Mouse (Mus musculus) heart, embryonic 13.5 days (tissue): ENCODE data around the gene Adh1. TPM values are rescaled to one million over a fixed set of nuclear protein-coding genes. Genes with fewer than 3 reads are reported as not detected.

Experiments
- ATAC-seq: fragments of 200-750 bp; cut with Nextera tagmentation; 2 replicates; pipeline ENCODE4 v1.8.0; 2017; ENCODE audit warnings: moderate TSS enrichment; ENCODE audit not compliant: insufficient number of reproducible peaks, low FRiP score, low TSS enrichment; ENCODE audit errors: extremely low read depth
- H3K27ac ChIP-seq: fragments of 300-500 bp; sonication (generic); replicated peaks from 2 replicates; pipeline ENCODE4 v1.5.1; 2015; ENCODE audit warnings: moderate library complexity, mild to moderate bottlenecking, inconsistent platforms
- H3K27me3 ChIP-seq: fragments of 300-500 bp; sonication (generic); replicated peaks from 2 replicates; pipeline ENCODE4 v1.6.1; 2015; ENCODE audit warnings: mild to moderate bottlenecking, inconsistent platforms
- H3K36me3 ChIP-seq: fragments of 300-500 bp; sonication (generic); 2 replicates; pipeline ENCODE4 v1.6.1; 2015; ENCODE audit warnings: mild to moderate bottlenecking, inconsistent platforms
- H3K4me1 ChIP-seq: fragments of 300-500 bp; sonication (generic); 2 replicates; pipeline ENCODE4 v1.6.1; 2015; ENCODE audit warnings: inconsistent platforms
- H3K4me2 ChIP-seq: fragments of 300-500 bp; sonication (generic); 2 replicates; pipeline ENCODE4 v1.6.1; 2015; ENCODE audit warnings: inconsistent platforms, mild to moderate bottlenecking, moderate library complexity
- H3K4me3 ChIP-seq: fragments of 300-500 bp; sonication (generic); 2 replicates; pipeline ENCODE4 v1.5.1; 2015; ENCODE audit warnings: moderate library complexity, mild to moderate bottlenecking, inconsistent platforms
- H3K9ac ChIP-seq: fragments of 300-500 bp; sonication (generic); 2 replicates; pipeline ENCODE4 v1.6.1; 2015; ENCODE audit warnings: inconsistent platforms, mild to moderate bottlenecking, moderate library complexity
- H3K9me3 ChIP-seq: fragments of 300-500 bp; sonication (generic); 2 replicates; pipeline ENCODE4 v1.6.1; 2016; ENCODE audit warnings: inconsistent platforms
- WGBS: fragments of 180-500 bp; shearing (Covaris S2); methylation state at CpG from one replicate; pipeline ENCODE4 v1.1.7; 2015; ENCODE audit warnings: mixed read lengths; 5-methylcytosine and 5-hydroxymethylcytosine counted together
- polyA plus RNA-seq: library from polyadenylated mRNA; unstranded; fragments of >200 nt; fragmentation: Nextera tagmentation; extraction: Ambion mirVana; gene quantifications from 2 replicates; pipeline ENCODE4 v1.2.1, GENCODE M21; 2015

Adh1 gene
- polyA plus RNA-seq, 1 experiment from 2014 or later = 13.5 TPM

DNA sequence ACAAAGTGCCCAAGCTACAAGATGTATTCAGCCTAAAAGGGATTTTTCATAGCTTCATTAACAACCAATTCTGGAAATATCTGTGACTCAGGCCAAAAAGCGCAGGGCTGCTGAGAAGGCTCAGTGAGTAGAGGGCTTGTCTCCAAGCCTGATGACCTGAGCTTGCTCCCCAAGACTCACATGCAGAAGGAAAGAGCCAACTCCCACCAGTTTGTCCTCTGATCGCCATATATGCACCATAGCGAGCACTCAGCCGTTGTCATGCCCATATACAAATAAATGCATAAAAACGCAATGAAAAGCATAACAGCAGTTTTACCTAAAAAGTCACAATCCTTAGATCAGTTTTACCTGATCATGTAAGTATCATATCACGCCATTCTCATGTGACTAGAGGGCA is 34.3 kb upstream of the Adh1 start:
- ATAC-seq = no peak
- H3K4me3 ChIP-seq = no peak overlapping the region

DNA sequence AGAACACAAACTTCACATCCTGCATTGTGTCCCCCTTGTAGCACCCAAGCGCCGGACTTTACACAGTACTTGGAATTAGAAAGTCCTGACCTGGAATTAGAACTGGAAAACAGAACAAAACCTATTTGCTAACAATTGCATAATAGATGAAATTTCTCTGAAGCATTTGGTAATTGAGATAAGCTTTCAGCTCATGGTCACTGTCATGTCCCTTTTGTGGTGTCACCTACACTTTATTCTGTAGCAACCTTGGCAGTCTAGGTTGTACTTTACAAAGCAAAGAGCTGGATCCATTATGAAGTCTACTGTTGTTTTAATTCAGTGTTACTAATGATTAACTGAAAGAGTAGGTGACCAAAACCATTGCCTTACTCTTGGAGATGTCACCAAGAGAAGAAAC is 33.7 kb upstream of the Adh1 start:
- 94% methylated on average over 2 of the region's 2 CpGs for WGBS
- Histone ChIP-seq H3K4me2 (no peak overlapping the region), H3K27me3 (no peaks in the 10 kb centered on the region), H3K27ac (no peak overlapping the region), H3K9ac (no peak overlapping the region), H3K9me3 (no peaks in the 10 kb centered on the region), H3K36me3 (no peaks in the 10 kb centered on the region), H3K4me1 (peaks cover 5% of the 10 kb centered on the region; the same call in 1 of the 2 replicates), H3K4me3 (no peak overlapping the region)
- ATAC-seq = no peak

More for the DNA sequence above, 34.3 kb upstream of the Adh1 start:
- no peak overlapping the region for H3K4me2 ChIP-seq
- no peaks in the 10 kb centered on the region for H3K9me3 ChIP-seq
- H3K27me3 ChIP-seq = no peaks in the 10 kb centered on the region
- 86% methylated on average over 6 of the region's 6 CpGs for WGBS
- no peak overlapping the region for H3K27ac ChIP-seq
- no peak overlapping the region for H3K9ac ChIP-seq
- H3K36me3 ChIP-seq = no peaks in the 10 kb centered on the region
- peaks cover 5% of the 10 kb centered on the region; the same call in 1 of the 2 replicates for H3K4me1 ChIP-seq

- Histone ChIP-seq H3K27ac (no peak overlapping the region), H3K27me3 (no peaks in the 10 kb centered on the region), H3K36me3 (no peaks in the 10 kb centered on the region), H3K4me1 (peaks cover 5% of the 10 kb centered on the region; the same call in 1 of the 2 replicates), H3K9ac (no peak overlapping the region), H3K4me2 (no peak overlapping the region), H3K4me3 (no peak overlapping the region), H3K9me3 (no peaks in the 10 kb centered on the region)
- ATAC-seq = no peak
- WGBS = 81% methylated on average over 8 of the region's 8 CpGs
These were observed 33.0 kb upstream of the Adh1 start for GRCm38 (mm10) chr3:138227782-138228181.

DNA sequence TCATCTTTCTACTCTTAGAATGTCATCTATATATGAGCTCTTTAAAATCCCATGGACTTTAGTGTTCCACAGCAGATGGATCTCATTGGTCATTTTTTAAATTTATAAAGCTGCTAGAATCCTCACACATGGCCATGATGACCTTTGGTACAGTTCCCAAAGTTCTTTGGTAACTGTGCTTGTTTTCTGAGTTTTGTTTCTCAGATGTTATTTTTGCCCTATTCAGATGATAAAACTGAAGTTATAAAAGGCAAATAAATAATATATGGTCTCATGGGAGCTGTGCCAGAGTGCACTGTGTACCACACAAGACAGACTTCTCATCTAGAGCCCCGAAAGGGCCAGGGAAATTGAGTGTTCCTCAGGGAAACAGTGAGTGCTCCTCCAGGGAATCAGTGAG is 31.3 kb upstream of the Adh1 start:
- no peak overlapping the region for H3K27ac ChIP-seq
- H3K4me1 ChIP-seq = peaks cover 5% of the 10 kb centered on the region; the same call in 1 of the 2 replicates
- WGBS = 77% methylated on average over 1 of the region's 1 CpGs
- no peak overlapping the region for H3K4me3 ChIP-seq
- no peak overlapping the region for H3K4me2 ChIP-seq
- H3K27me3 ChIP-seq = no peaks in the 10 kb centered on the region
- no peaks in the 10 kb centered on the region for H3K36me3 ChIP-seq
- no peak overlapping the region for H3K9ac ChIP-seq
- no peak for ATAC-seq
- no peaks in the 10 kb centered on the region for H3K9me3 ChIP-seq

GRCm38 (mm10) chr3:138230266-138230665 is 30.5 kb upstream of the Adh1 start:
- H3K9me3 ChIP-seq = no peaks in the 10 kb centered on the region
- no peak for ATAC-seq
- H3K4me2 ChIP-seq = no peak overlapping the region
- H3K27me3 ChIP-seq = no peaks in the 10 kb centered on the region
- H3K4me3 ChIP-seq = no peak overlapping the region
- no peak overlapping the region for H3K9ac ChIP-seq
- no peaks in the 10 kb centered on the region for H3K36me3 ChIP-seq
- H3K27ac ChIP-seq = no peak overlapping the region
- peaks cover 5% of the 10 kb centered on the region; the same call in 1 of the 2 replicates for H3K4me1 ChIP-seq
- 78% methylated on average over 3 of the region's 3 CpGs for WGBS

GRCm38 (mm10) chr3:138231531-138231930 is 29.3 kb upstream of the Adh1 start:
- WGBS = 78% methylated on average over 2 of the region's 2 CpGs
- Histone ChIP-seq H3K9me3 (no peaks in the 10 kb centered on the region), H3K4me1 (no peaks in the 10 kb centered on the region), H3K36me3 (no peaks in the 10 kb centered on the region), H3K4me3 (no peak overlapping the region), H3K27me3 (no peaks in the 10 kb centered on the region), H3K4me2 (no peak overlapping the region), H3K9ac (no peak overlapping the region), H3K27ac (no peak overlapping the region)
- no peak for ATAC-seq

- no peak for ATAC-seq
- no peak overlapping the region for H3K4me2 ChIP-seq
- H3K9ac ChIP-seq = no peak overlapping the region
- WGBS = 69% methylated on average over 11 of the region's 11 CpGs
- H3K4me1 ChIP-seq = no peaks in the 10 kb centered on the region
- H3K36me3 ChIP-seq = no peaks in the 10 kb centered on the region
- H3K27me3 ChIP-seq = no peaks in the 10 kb centered on the region
- H3K9me3 ChIP-seq = no peaks in the 10 kb centered on the region
- H3K27ac ChIP-seq = no peak overlapping the region
- no peak overlapping the region for H3K4me3 ChIP-seq
These were observed 24.1 kb upstream of the Adh1 start for GRCm38 (mm10) chr3:138236546-138237163.

GRCm38 (mm10) chr3:138238046-138238445 is 22.7 kb upstream of the Adh1 start:
- Histone ChIP-seq H3K27ac (no peak overlapping the region), H3K9ac (no peak overlapping the region), H3K4me2 (no peak overlapping the region), H3K4me1 (no peaks in the 10 kb centered on the region), H3K36me3 (no peaks in the 10 kb centered on the region), H3K9me3 (no peaks in the 10 kb centered on the region), H3K27me3 (no peaks in the 10 kb centered on the region), H3K4me3 (no peak overlapping the region)
- 64% methylated on average over 10 of the region's 10 CpGs for WGBS
- no peak for ATAC-seq

GRCm38 (mm10) chr3:138239461-138239860 is 21.3 kb upstream of the Adh1 start:
- H3K4me1 ChIP-seq = no peaks in the 10 kb centered on the region
- H3K27ac ChIP-seq = no peak overlapping the region
- no peak overlapping the region for H3K9ac ChIP-seq
- H3K4me3 ChIP-seq = no peak overlapping the region
- H3K36me3 ChIP-seq = no peaks in the 10 kb centered on the region
- H3K27me3 ChIP-seq = no peaks in the 10 kb centered on the region
- H3K9me3 ChIP-seq = no peaks in the 10 kb centered on the region
- WGBS = 80% methylated on average over 6 of the region's 6 CpGs
- ATAC-seq = no peak
- H3K4me2 ChIP-seq = no peak overlapping the region

DNA sequence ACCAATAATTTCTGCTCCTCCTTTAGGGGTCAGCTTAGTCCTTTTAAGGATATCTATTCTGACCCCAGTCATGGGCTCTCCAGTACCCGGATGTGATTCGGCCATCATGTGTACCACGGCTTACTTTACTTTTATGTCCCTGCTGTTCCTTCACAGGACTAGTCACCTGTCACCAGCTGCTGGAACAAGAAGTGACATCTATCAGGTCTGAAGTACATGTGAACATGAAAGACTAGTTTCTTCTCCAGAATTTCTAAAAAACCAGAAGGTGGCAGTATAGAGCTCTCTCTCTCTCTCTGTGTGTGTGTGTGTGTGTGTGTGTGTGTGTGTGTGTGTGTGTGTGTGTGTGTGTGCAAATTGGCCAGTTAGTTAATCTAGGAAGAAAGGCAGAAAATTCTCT is 20.4 kb upstream of the Adh1 start:
- no peaks in the 10 kb centered on the region for H3K9me3 ChIP-seq
- no peaks in the 10 kb centered on the region for H3K4me1 ChIP-seq
- H3K4me2 ChIP-seq = no peak overlapping the region
- no peaks in the 10 kb centered on the region for H3K27me3 ChIP-seq
- ATAC-seq = no peak
- no peak overlapping the region for H3K27ac ChIP-seq
- H3K4me3 ChIP-seq = no peak overlapping the region
- WGBS = 72% methylated on average over 3 of the region's 3 CpGs
- no peak overlapping the region for H3K9ac ChIP-seq
- no peaks in the 10 kb centered on the region for H3K36me3 ChIP-seq

DNA sequence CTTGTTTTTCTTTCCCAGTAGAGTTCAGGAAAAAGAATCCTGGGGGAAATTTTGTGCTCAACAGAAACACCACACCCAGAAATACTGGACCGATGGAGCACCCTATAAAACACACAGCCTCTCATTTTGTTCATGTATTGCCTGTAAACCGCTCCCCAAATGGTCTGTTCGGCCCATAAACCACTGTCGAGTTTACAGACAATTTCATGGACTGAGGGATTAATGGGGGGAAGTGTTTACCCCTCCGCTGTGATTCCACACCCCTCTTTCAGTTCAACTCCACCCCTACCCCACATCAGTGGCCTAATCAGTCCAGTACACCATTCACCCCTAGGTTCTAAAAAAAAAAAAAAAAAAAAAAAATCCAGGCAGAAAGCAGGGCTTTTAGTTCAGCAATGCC is 19.8 kb upstream of the Adh1 start:
- no peak for ATAC-seq
- Histone ChIP-seq H3K4me1 (no peaks in the 10 kb centered on the region), H3K27me3 (no peaks in the 10 kb centered on the region), H3K9ac (no peak overlapping the region), H3K9me3 (no peaks in the 10 kb centered on the region), H3K4me2 (no peak overlapping the region), H3K36me3 (no peaks in the 10 kb centered on the region), H3K4me3 (no peak overlapping the region), H3K27ac (no peak overlapping the region)
- 70% methylated on average over 5 of the region's 5 CpGs for WGBS

GRCm38 (mm10) chr3:138241371-138241770 is 19.4 kb upstream of the Adh1 start:
- 34% methylated on average over 6 of the region's 6 CpGs for WGBS
- H3K27me3 ChIP-seq = no peaks in the 10 kb centered on the region
- H3K4me3 ChIP-seq = no peak overlapping the region
- no peaks in the 10 kb centered on the region for H3K9me3 ChIP-seq
- no peak overlapping the region for H3K27ac ChIP-seq
- no peak overlapping the region for H3K9ac ChIP-seq
- no peaks in the 10 kb centered on the region for H3K4me1 ChIP-seq
- no peak overlapping the region for H3K4me2 ChIP-seq
- ATAC-seq = no peak
- H3K36me3 ChIP-seq = no peaks in the 10 kb centered on the region
